Mouse (Mus musculus) midbrain, postnatal 0 days (tissue): Measurements from ENCODE around the gene Psmb9. TPM values are rescaled to one million over a fixed set of nuclear protein-coding genes. Genes with fewer than 3 reads are reported as not detected.
"Not testable (repeated sequence)": the region's sequence is repeated elsewhere in the genome, so short reads cannot be mapped to it uniquely, and the experiment has no call there.

Experiments
- ATAC-seq: fragments of 200-750 bp; cut with Nextera tagmentation; 2 replicates; pipeline ENCODE4 v1.8.0; 2017; ENCODE audit warnings: moderate number of reproducible peaks, mild to moderate bottlenecking, moderate TSS enrichment, moderate library complexity; ENCODE audit not compliant: low FRiP score
- DNase-seq: peaks from one replicate; pipeline ENCODE4 v3.0.0-alpha.2; 2015; ENCODE audit warnings: low spot score
- H3K27ac ChIP-seq: fragments of 300-500 bp; sonication (generic); 2 replicates; pipeline ENCODE4 v1.5.1; 2014; ENCODE audit warnings: low read depth, mild to moderate bottlenecking, low read length, mixed read lengths
- H3K27me3 ChIP-seq: fragments of 300-500 bp; sonication (generic); 2 replicates; pipeline ENCODE4 v1.6.1; 2014; ENCODE audit warnings: low read length, control low read depth, mixed read lengths; ENCODE audit not compliant: insufficient read depth
- H3K36me3 ChIP-seq: fragments of 300-500 bp; sonication (generic); 2 replicates; pipeline ENCODE4 v1.6.1; 2014; ENCODE audit warnings: low read length, control low read depth, mixed read lengths; ENCODE audit not compliant: insufficient read depth
- H3K4me1 ChIP-seq: fragments of 300-500 bp; sonication (generic); 2 replicates; pipeline ENCODE4 v1.6.1; 2014; ENCODE audit warnings: mild to moderate bottlenecking, control low read depth, antibody characterized with exemption, low read length, mixed read lengths; ENCODE audit not compliant: insufficient read depth
- H3K4me2 ChIP-seq: fragments of 300-500 bp; sonication (generic); 2 replicates; pipeline ENCODE4 v1.6.1; 2014; ENCODE audit warnings: low read depth, mild to moderate bottlenecking, low read length, mixed read lengths; ENCODE audit not compliant: poor library complexity, severe bottlenecking
- H3K4me3 ChIP-seq: fragments of 300-500 bp; sonication (generic); 2 replicates; pipeline ENCODE4 v1.5.1; 2014; ENCODE audit warnings: low read depth, mild to moderate bottlenecking, low read length, moderate library complexity
- H3K9ac ChIP-seq: fragments of 300-500 bp; sonication (generic); replicated peaks from 2 replicates; pipeline ENCODE4 v1.6.1; 2014; ENCODE audit warnings: mild to moderate bottlenecking, low read length, moderate library complexity, mixed read lengths; ENCODE audit not compliant: poor library complexity, severe bottlenecking
- H3K9me3 ChIP-seq: fragments of 300-500 bp; sonication (generic); 2 replicates; pipeline ENCODE4 v1.6.1; 2016; ENCODE audit warnings: low read length, control low read depth
- CTCF ChIP-seq: IDR thresholded peaks from 2 replicates; pipeline ENCODE4 v1.5.1; 2016; ENCODE audit warnings: antibody characterized with exemption, mild to moderate bottlenecking
- WGBS: fragments of 180-500 bp; shearing (Covaris S2); extraction: QIAGEN DNeasy Blood & Tissue Kit; methylation state at CpG from one replicate; pipeline ENCODE4 v1.1.7; 2014; 5-methylcytosine and 5-hydroxymethylcytosine counted together
- polyA plus RNA-seq: library from polyadenylated mRNA; unstranded; fragments of >200 nt; fragmentation: Nextera tagmentation; extraction: Ambion mirVana; gene quantifications from 2 replicates; pipeline ENCODE4 v1.2.1, GENCODE M21; 2015
- total RNA-seq: library from RNA; depleted of rRNA; stranded (reverse); fragments of >200 nt; gene quantifications from 2 replicates; pipeline ENCODE4 v1.2.3, GENCODE M21; 2014

The Psmb9 gene
- total and polyA plus RNA-seq, 2 experiments from 2014 or later = 0.99 to 2.0 TPM

GRCm38 (mm10) chr17:34225426-34225825 is 37.9 kb upstream of the Psmb9 start:
- Histone ChIP-seq H3K9me3 (no peaks in the 10 kb centered on the region), H3K36me3 (no peaks in the 10 kb centered on the region), H3K27me3 (no peaks in the 10 kb centered on the region), H3K4me1 (no peaks in the 10 kb centered on the region), H3K4me3 (no peak overlapping the region), H3K9ac (no peak overlapping the region), H3K4me2 (no peak overlapping the region), H3K27ac (no peak overlapping the region)
- ATAC-seq (no peak), DNase-seq (no peak)
- TF ChIP-seq CTCF = no peak
- WGBS = 97% methylated on average over 8 of the region's 8 CpGs

GRCm38 (mm10) chr17:34224816-34225215 is 37.3 kb upstream of the Psmb9 start:
- no peak for ATAC-seq
- WGBS = 97% methylated on average over 3 of the region's 3 CpGs
- no peak for TF ChIP-seq CTCF
- Histone ChIP-seq H3K4me2 (no peak overlapping the region), H3K36me3 (no peaks in the 10 kb centered on the region), H3K9me3 (no peaks in the 10 kb centered on the region), H3K9ac (no peak overlapping the region), H3K27me3 (no peaks in the 10 kb centered on the region), H3K4me3 (no peak overlapping the region), H3K27ac (no peak overlapping the region), H3K4me1 (no peaks in the 10 kb centered on the region)
- no peak for DNase-seq

- not testable (repeated sequence) for H3K4me3 ChIP-seq, H3K4me2 ChIP-seq, DNase-seq, H3K9me3 ChIP-seq, H3K27me3 ChIP-seq, H3K27ac ChIP-seq, ATAC-seq, H3K4me1 ChIP-seq, H3K9ac ChIP-seq, H3K36me3 ChIP-seq
- WGBS = 95% methylated on average over 5 of the region's 16 CpGs
Observed at GRCm38 (mm10) chr17:34220401-34220800, 32.8 kb upstream of the Psmb9 start.

- 92% methylated on average over 3 of the region's 7 CpGs for WGBS
- H3K4me2 ChIP-seq, H3K27me3 ChIP-seq, H3K4me1 ChIP-seq, H3K36me3 ChIP-seq, H3K27ac ChIP-seq, DNase-seq, ATAC-seq, H3K4me3 ChIP-seq, H3K9me3 ChIP-seq, H3K9ac ChIP-seq: not testable (repeated sequence)
Observed at GRCm38 (mm10) chr17:34219801-34220200, 32.2 kb upstream of the Psmb9 start.

- H3K9me3 ChIP-seq, ATAC-seq, H3K27ac ChIP-seq, H3K27me3 ChIP-seq, H3K9ac ChIP-seq, H3K4me2 ChIP-seq, H3K4me3 ChIP-seq, DNase-seq, H3K36me3 ChIP-seq, H3K4me1 ChIP-seq: not testable (repeated sequence)
- peak; percentile 54 for TF ChIP-seq CTCF
- 88% methylated on average over 7 of the region's 11 CpGs for WGBS
Observed at GRCm38 (mm10) chr17:34219096-34219495, 31.5 kb upstream of the Psmb9 start.

GRCm38 (mm10) chr17:34218675-34219074 is 31.1 kb upstream of the Psmb9 start:
- ATAC-seq (no peak), DNase-seq (peak; percentile 34)
- Histone ChIP-seq H3K4me2 (no peak overlapping the region), H3K9me3 (no peaks in the 10 kb centered on the region), H3K36me3 (no peaks in the 10 kb centered on the region), H3K4me3 (no peak overlapping the region), H3K4me1 (no peaks in the 10 kb centered on the region), H3K27ac (no peak overlapping the region), H3K9ac (no peak overlapping the region), H3K27me3 (peaks cover 8% of the 10 kb centered on the region)
- WGBS = 67% methylated on average over 11 of the region's 11 CpGs
- TF ChIP-seq CTCF = no peak
